Mouse (Mus musculus) gastrocnemius, adult 8-10 months (tissue): ENCODE measurements around the gene Zdhhc1. TPM values are rescaled to one million over a fixed set of nuclear protein-coding genes. Genes with fewer than 3 reads are reported as not detected.

Experiments
- DNase-seq, 2 experiments: peaks; one replicate each; pipeline ENCODE4 v3.0.0; 2022; ENCODE audit warnings: low spot score in 2 of 2
- total RNA-seq, 4 experiments: library from RNA; stranded (reverse); gene quantifications; 2 replicates each; pipeline ENCODE4 v1.2.4; 2022

Zdhhc1 gene
- total RNA-seq, 4 experiments from 2014 or later: 10.3 to 11.7 (median 11.4) TPM

- DNase-seq: no peak
These were observed 32.1 kb downstream of the Zdhhc1 start for GRCm38 (mm10) chr8:105464595-105464994.

- no peak for DNase-seq
These were observed 35.5 kb downstream of the Zdhhc1 start for GRCm38 (mm10) chr8:105461085-105461803.

GRCm38 (mm10) chr8:105455218-105455617 is 41.5 kb downstream of the Zdhhc1 start:
- no peak for DNase-seq

- DNase-seq: no peak
These were observed 42.6 kb downstream of the Zdhhc1 start for GRCm38 (mm10) chr8:105454088-105454487.

DNA sequence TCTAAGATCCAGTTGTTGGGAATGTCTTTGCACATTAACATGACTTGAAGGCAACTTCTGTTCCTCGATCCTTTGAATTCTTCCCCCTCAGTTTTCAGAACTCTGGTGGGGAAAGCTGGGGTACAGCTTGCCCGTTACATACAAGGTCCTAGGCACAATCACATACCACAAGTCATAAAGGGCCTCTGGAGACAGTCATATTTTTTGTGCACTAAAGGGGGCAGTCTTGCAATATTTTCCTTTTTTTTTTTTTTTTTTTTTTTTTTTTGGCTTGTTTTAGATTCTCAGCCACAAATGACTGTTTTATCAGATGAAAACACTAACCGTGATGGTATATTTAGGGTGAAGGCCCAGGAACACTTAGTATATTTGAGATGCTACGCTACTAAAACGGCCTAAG is 43.4 kb downstream of the Zdhhc1 start:
- no peak for DNase-seq

GRCm38 (mm10) chr8:105451903-105452603 is 44.6 kb downstream of the Zdhhc1 start:
- no peak for DNase-seq

DNA sequence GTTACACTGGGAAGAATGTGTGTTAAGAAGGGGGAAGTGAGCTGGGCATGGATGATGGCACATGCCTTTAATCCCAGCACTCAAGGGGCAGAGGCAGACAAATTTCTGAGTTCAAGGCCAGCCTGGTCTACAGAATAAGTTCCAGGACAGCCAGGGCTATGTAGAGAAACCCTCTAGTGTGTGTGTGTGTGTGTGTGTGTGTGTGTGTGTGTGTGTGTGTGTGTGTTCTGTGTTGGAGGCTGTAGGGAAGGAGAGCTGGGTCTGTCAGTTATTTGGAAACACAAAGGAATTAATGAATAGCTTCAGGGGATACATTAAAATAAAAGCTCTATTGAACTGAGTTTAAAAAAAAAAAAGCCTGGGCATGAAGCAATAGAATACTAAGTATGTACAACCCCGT is 45.7 kb downstream of the Zdhhc1 start:
- no peak for DNase-seq

- DNase-seq: no peak
These were observed 48.1 kb downstream of the Zdhhc1 start for GRCm38 (mm10) chr8:105448596-105448995.

GRCm38 (mm10) chr8:105448188-105448587 is 48.5 kb downstream of the Zdhhc1 start:
- DNase-seq: no peak

DNA sequence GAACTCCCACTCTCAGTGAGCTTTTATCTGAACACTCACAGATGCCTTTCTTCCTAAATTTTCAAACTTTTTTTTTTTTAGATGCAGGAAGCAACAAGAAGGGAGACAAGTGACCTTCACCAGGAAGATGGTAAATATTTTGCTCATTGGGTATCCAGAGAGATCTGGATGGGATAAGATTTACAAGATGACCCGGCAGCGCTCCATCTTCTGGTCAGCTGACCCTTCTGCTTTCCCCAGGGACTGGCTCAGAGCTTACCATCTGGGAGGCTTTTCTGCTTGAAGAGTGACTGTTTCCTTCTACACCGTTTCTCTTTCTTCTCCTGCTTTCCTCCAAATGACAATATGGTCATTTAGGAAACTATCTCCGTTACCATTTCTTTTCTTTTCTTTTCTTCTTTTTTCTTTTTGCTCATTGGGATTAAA is 50.6 kb downstream of the Zdhhc1 start:
- DNase-seq: no peak

DNA sequence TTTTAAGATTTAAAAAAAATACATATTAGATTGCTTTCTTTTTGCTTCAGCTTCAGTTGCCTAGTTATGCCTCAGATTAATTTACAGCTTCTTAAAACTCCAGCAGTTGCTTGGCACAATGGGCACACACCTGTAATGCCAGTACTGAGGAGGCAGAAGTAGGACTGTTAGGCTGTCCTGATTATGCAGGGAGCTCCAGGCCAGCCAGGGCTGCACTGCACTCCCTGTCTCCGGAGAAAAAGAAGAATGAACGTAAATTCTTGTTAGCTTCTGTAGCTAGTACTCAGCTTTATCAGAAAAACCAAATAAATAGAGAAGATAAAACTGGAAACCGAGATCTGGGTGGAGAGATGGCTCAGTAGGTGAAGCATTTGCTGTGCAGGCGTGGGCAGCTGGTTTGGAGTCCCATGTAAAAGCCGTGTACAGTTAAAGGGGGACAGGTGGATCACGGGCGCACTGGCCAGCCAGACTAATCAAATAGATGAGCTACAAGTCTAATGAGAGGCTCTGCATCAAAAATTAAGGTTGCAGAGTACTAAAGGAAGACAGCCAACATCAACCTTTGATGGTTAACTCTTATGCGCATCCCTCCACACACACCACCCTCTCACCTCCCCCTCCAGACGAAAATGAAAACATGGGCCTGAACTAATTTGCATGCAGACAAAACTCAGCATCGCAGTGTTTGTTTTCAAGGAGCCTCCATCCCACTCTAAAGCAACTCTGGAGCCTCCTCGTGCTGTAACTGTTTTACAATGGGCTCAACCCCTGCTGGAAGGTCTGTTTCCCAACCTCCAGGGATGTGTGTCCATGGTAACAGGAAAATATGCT is 51.2 kb downstream of the Zdhhc1 start:
- DNase-seq: no peak

GRCm38 (mm10) chr8:105442661-105443060 is 54.0 kb downstream of the Zdhhc1 start:
- no peak for DNase-seq

DNA sequence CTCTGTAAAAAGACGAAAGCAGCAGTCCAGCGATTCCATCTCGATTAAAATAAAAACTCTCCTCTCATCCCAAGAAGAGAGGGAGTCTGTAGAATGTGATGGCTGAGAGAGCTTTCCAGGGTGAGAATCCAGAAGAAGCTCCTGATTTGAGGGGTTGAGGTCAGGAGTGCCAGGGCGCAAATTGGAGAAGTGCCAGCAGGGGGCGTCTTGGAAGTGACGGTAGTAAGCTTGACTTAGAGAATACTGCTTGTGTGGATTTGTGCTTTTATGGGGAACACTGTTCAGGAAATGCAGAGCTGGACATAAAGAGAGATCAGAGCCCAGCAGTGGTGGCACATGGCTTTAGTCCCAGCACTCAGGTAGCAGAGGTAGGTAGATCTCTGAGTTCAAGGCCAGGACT is 55.3 kb downstream of the Zdhhc1 start:
- no peak for DNase-seq

DNA sequence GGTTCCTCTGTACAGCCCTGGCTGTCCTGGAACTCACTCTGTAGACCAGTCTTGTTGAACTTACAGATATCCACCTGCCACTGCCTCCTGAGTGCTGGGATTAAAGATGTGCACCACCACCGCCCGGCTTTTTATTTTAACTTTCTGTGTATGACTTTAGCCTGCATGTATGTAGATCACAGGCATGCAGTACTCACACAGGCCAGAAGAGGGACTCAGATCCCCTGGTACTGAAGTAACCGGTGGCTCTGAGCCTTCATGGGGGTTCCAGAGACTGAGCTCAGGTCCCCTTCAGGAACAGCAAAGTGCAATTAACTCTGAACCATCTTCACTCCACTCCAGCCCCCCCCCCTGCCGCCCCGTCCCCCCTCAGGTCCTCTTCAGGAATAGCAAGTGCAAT is 57.8 kb downstream of the Zdhhc1 start:
- no peak for DNase-seq

DNA sequence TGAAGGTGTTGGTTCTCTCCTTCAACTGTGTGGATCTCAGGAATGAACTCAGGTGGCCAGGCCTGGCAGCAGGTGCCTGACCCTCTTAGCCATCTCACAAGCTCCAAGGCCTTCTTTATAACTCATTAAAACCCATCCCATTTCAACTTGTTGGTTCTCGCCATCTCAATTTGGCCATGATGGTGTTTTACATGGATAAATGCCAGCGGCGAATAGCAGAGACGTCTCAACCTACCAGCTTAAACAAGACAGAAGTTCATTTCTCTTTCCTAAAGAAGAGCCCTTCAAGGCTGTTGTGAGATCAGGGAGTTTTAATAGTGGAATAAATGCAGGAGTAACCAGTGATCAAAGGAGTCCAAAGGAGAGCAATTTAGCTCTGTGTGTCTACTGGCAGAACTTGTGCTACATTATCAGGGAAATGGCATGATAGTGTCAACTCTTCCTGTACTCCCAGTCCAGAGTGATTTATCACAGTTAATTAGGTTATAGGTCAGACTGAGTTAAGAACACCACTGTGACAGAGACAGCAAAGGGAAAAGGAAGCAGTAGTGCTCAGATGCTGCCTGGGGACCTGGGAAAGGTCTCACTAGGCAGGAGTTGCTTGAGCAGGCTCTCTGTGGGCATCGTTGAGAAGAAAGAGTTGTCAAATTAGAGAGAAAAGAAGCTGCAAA is 59.5 kb downstream of the Zdhhc1 start:
- no peak for DNase-seq

DNA sequence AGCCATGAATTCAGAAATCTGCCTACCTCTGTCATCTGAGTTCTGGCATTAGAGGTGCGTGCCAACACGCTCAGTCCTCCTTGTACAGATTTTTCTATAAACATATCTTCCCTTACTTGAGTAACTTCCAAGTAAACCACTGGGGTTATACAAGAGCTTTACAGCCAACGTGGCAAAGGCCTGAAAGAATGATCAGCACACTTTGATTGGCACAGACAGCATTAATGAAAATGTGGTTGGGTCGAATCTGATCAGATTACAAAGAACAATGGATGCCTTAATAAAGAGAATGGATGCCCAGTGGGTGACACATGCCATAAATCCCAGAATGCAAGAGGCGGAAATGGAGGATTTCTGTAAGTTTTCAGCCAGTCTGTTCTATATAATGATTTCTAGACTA is 60.5 kb downstream of the Zdhhc1 start:
- DNase-seq: no peak

DNA sequence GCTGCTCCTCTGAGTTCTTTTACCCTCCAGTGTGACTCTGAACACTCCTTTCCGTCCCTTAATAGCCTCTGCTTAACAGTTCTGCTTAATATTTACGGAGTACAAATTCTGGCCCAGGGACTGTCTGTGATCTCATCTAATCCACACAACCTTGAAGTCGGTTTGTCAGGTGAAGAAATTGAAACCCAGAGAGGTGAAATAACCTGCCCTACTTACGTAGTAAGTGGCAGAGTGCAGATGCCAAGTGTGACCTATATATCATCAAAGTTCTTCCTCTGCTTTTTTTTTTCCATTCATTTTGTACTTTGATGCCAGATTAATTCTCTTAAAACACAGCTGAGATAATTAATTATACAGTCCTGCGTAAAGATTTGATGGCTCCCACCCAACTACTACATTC is 62.6 kb downstream of the Zdhhc1 start:
- DNase-seq: no peak

GRCm38 (mm10) chr8:105433511-105433910 is 63.2 kb downstream of the Zdhhc1 start:
- no peak for DNase-seq

DNA sequence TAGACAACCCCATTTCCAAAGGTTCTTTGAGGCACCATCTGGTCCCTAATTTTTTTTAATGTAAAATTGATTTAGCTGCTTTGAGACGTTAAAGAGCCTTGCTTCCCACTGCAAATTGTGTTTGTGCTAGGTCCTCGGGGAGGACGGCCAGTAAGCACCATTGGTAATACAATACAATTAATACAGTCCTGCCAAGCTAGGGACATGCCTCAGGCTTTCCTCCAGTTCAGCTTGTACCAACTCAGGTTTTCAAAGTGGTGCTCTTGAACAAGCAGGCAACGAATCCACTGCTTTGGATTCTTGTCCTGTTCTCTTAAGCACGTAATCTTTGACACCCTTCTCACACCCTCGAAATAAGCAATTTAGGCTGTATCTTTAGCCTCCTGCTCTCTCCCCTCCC is 63.7 kb downstream of the Zdhhc1 start:
- no peak for DNase-seq

GRCm38 (mm10) chr8:105431743-105432515 is 64.8 kb downstream of the Zdhhc1 start:
- no peak for DNase-seq

- no peak for DNase-seq
These were observed 69.8 kb downstream of the Zdhhc1 start for GRCm38 (mm10) chr8:105426878-105427277.
